Mouse (Mus musculus): ENCODE measurements around the gene Arhgef11. TPM values are rescaled to one million over a fixed set of nuclear protein-coding genes. Genes with fewer than 3 reads are reported as not detected.

Arhgef11 gene
- polyA plus RNA-seq, 1 experiment from 2014 or later = 18.0 TPM

DNA sequence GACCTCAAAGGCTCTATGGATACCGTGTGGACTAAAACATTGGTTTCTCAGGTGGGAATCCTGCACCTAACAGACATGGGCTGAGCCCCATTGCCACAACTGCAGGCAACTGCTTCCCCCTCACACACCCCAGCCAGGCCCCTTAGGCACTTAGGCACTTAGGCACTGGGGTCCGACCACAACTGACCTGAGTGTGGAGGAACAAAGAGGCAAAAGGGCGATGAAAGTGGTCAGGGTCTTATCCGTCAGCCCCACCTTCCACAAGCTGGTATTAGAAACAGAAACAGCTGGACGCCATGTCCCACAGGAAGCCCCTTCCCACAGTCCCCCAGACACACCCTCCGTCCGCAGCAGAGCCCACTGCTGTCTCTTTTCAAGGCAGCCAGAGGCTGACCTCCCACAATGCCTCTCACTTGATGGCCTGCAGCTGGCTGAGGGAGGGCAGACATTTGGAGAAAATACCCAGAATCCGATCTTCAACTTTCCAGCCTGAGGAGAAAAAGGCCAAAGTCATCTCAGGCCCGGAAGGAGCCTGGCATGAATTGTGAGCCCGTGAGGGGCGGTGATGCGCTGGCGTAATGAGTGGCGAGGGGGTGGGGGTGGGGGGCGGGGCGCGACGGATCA is 127.8 kb downstream of the Arhgef11 start:
- Histone ChIP-seq H3K4me3 (peak overlapping the region; percentile 21; the same call in 1 of the 2 replicates), H3K27ac (peak overlapping the region; percentile 70), H3K4me1 (peaks cover 19% of the 10 kb centered on the region), H3K27me3 (no peaks in the 10 kb centered on the region), H3K36me3 (no peaks in the 10 kb centered on the region; the same call in 1 of the 2 replicates), H3K9me3 (no peaks in the 10 kb centered on the region), H3K9ac (no peak overlapping the region; the same call in 1 of the 2 replicates), H3K4me2 (peak overlapping the region; percentile 50)
- ATAC-seq (ENCODE audit: borderline replicate concordance, extremely low read depth, low FRiP score, low TSS enrichment) = peak; percentile 74
- WGBS = 20% methylated on average over 18 of the region's 18 CpGs

- 0 out of 2 replicates have a peak, but pooled peaks have one; percentile 25 for ATAC-seq (ENCODE audit: borderline replicate concordance, extremely low read depth, low FRiP score, low TSS enrichment)
- no peaks in the 10 kb centered on the region for H3K9me3 ChIP-seq
- H3K27ac ChIP-seq = no peak within 1 kb of the TSS
- H3K4me1 ChIP-seq = peaks cover 19% of the 10 kb centered on the region
- H3K36me3 ChIP-seq = peaks cover 7% of the 10 kb centered on the region
- H3K9ac ChIP-seq = no peak within 1 kb of the TSS
- no peak within 1 kb of the TSS for H3K4me3 ChIP-seq
- 33% methylated on average over 13 of the region's 13 CpGs for WGBS
- H3K27me3 ChIP-seq = no peaks in the 10 kb centered on the region
- H3K4me2 ChIP-seq = no peak within 1 kb of the TSS
These were observed 131.1 kb downstream of the Arhgef11 start, which contains the start of gene Lrrc71 for GRCm38 (mm10) chr3:87748431-87748830. TSS of gene Lrrc71 (minus strand) at chr3:87748625.

GRCm38 (mm10) chr3:87749036-87749435 is 131.7 kb downstream of the Arhgef11 start:
- peaks cover 19% of the 10 kb centered on the region for H3K4me1 ChIP-seq
- H3K36me3 ChIP-seq = peaks cover 12% of the 10 kb centered on the region
- H3K27ac ChIP-seq = no peak overlapping the region
- no peak overlapping the region for H3K4me2 ChIP-seq
- no peak overlapping the region for H3K9ac ChIP-seq
- 15% methylated on average over 5 of the region's 5 CpGs for WGBS
- H3K9me3 ChIP-seq = no peaks in the 10 kb centered on the region
- H3K27me3 ChIP-seq = no peaks in the 10 kb centered on the region
- no peak; the same call in 1 of the 2 replicates for ATAC-seq (ENCODE audit: borderline replicate concordance, extremely low read depth, low FRiP score, low TSS enrichment)
- no peak overlapping the region for H3K4me3 ChIP-seq

- H3K9ac ChIP-seq = no peak overlapping the region
- no peaks in the 10 kb centered on the region for H3K9me3 ChIP-seq
- WGBS = 84% methylated on average over 12 of the region's 12 CpGs
- H3K27me3 ChIP-seq = no peaks in the 10 kb centered on the region
- no peak overlapping the region for H3K4me3 ChIP-seq
- H3K4me2 ChIP-seq = no peak overlapping the region
- no peak for ATAC-seq (ENCODE audit: borderline replicate concordance, extremely low read depth, low FRiP score, low TSS enrichment)
- H3K36me3 ChIP-seq = peaks cover 18% of the 10 kb centered on the region
- H3K27ac ChIP-seq = no peak overlapping the region
- H3K4me1 ChIP-seq = peaks cover 16% of the 10 kb centered on the region
These were observed 132.6 kb downstream of the Arhgef11 start for GRCm38 (mm10) chr3:87749977-87750376.

DNA sequence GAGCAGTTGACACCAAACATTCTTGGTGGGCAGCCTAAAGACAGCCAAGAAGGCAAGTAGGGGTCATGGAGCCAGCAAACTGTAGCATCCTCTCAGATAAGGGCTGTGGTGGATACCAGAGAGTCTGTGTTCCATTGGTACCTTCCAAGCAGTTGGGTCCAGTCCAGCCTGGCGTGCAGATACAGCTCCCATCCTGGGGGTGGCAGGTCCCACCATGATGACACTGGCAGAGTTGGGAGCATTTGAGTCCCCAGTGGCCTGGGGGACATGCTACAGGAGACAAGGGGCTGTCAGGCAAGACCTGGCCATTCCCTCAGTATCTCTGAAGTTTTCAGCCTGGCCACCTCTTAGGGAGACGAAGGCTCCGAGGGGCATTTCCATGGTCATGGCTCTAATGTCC is 135.2 kb downstream of the Arhgef11 start:
- Histone ChIP-seq H3K4me2 (no peak overlapping the region), H3K27ac (no peak overlapping the region)
- ATAC-seq (ENCODE audit: borderline replicate concordance, extremely low read depth, low FRiP score, low TSS enrichment) = no peak

GRCm38 (mm10) chr3:87753829-87754228 is 136.5 kb downstream of the Arhgef11 start:
- H3K27ac ChIP-seq = no peak overlapping the region
- H3K9ac ChIP-seq = no peak overlapping the region
- H3K27me3 ChIP-seq = no peaks in the 10 kb centered on the region
- WGBS = 87% methylated on average over 13 of the region's 13 CpGs
- no peaks in the 10 kb centered on the region for H3K9me3 ChIP-seq
- H3K4me3 ChIP-seq = no peak overlapping the region
- H3K4me1 ChIP-seq = peaks cover 7% of the 10 kb centered on the region; the same call in 1 of the 2 replicates
- peaks cover 21% of the 10 kb centered on the region for H3K36me3 ChIP-seq
- H3K4me2 ChIP-seq = no peak overlapping the region
- ATAC-seq (ENCODE audit: borderline replicate concordance, extremely low read depth, low FRiP score, low TSS enrichment) = no peak

More for the DNA sequence above, 135.2 kb downstream of the Arhgef11 start:
- H3K9me3 ChIP-seq = no peaks in the 10 kb centered on the region
- H3K9ac ChIP-seq = no peak overlapping the region
- 82% methylated on average over 3 of the region's 3 CpGs for WGBS
- H3K4me3 ChIP-seq = no peak overlapping the region
- H3K27me3 ChIP-seq = no peaks in the 10 kb centered on the region
- peaks cover 10% of the 10 kb centered on the region for H3K4me1 ChIP-seq
- peaks cover 18% of the 10 kb centered on the region for H3K36me3 ChIP-seq

- 7% methylated on average over 24 of the region's 24 CpGs for WGBS
- Histone ChIP-seq H3K4me2 (peak overlapping the region; percentile 47), H3K4me3 (peak overlapping the region; percentile 2; the same call in 1 of the 2 replicates), H3K27ac (no peak overlapping the region), H3K36me3 (peaks cover 27% of the 10 kb centered on the region), H3K4me1 (peaks cover 12% of the 10 kb centered on the region; the same call in 1 of the 2 replicates), H3K9ac (0 out of 2 replicates have a peak overlapping the region, but pooled peaks have one; percentile 16), H3K9me3 (no peaks in the 10 kb centered on the region), H3K27me3 (no peaks in the 10 kb centered on the region)
- ATAC-seq (ENCODE audit: borderline replicate concordance, extremely low read depth, low FRiP score, low TSS enrichment) = peak; percentile 78
These were observed 138.6 kb downstream of the Arhgef11 start for GRCm38 (mm10) chr3:87755964-87756363.

DNA sequence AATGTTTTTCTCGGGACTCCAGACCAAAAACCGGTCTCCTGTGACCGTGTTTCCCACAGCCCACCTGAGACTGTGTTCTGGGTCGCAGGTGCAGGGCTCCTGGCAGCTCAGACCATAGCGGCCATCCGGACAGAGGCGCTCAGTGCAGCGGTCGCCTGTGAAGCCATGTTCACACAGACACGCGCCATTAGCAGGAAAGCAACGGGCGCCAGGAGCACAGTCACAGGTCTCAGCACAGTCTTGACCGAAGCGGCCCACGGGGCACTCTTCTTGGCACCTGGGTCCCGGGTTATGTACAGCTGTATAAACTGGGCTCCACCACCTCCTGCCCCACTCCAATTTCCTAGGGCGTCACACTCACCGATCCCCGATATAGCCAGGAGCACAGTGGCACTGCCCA is 139.1 kb downstream of the Arhgef11 start:
- Histone ChIP-seq H3K36me3 (peaks cover 25% of the 10 kb centered on the region), H3K27ac (no peak overlapping the region), H3K4me1 (peaks cover 16% of the 10 kb centered on the region), H3K27me3 (no peaks in the 10 kb centered on the region), H3K4me2 (peak overlapping the region; percentile 47), H3K9ac (no peak overlapping the region), H3K4me3 (no peak overlapping the region), H3K9me3 (no peaks in the 10 kb centered on the region)
- 57% methylated on average over 20 of the region's 20 CpGs for WGBS
- no peak for ATAC-seq (ENCODE audit: borderline replicate concordance, extremely low read depth, low FRiP score, low TSS enrichment)

GRCm38 (mm10) chr3:87758641-87759040 is 141.3 kb downstream of the Arhgef11 start:
- Histone ChIP-seq H3K9ac (no peak overlapping the region), H3K4me2 (no peak overlapping the region), H3K9me3 (no peaks in the 10 kb centered on the region), H3K4me3 (no peak overlapping the region), H3K36me3 (peaks cover 19% of the 10 kb centered on the region), H3K4me1 (peaks cover 36% of the 10 kb centered on the region), H3K27me3 (no peaks in the 10 kb centered on the region), H3K27ac (no peak overlapping the region)
- 42% methylated on average over 4 of the region's 5 CpGs for WGBS
- no peak for ATAC-seq (ENCODE audit: borderline replicate concordance, extremely low read depth, low FRiP score, low TSS enrichment)

DNA sequence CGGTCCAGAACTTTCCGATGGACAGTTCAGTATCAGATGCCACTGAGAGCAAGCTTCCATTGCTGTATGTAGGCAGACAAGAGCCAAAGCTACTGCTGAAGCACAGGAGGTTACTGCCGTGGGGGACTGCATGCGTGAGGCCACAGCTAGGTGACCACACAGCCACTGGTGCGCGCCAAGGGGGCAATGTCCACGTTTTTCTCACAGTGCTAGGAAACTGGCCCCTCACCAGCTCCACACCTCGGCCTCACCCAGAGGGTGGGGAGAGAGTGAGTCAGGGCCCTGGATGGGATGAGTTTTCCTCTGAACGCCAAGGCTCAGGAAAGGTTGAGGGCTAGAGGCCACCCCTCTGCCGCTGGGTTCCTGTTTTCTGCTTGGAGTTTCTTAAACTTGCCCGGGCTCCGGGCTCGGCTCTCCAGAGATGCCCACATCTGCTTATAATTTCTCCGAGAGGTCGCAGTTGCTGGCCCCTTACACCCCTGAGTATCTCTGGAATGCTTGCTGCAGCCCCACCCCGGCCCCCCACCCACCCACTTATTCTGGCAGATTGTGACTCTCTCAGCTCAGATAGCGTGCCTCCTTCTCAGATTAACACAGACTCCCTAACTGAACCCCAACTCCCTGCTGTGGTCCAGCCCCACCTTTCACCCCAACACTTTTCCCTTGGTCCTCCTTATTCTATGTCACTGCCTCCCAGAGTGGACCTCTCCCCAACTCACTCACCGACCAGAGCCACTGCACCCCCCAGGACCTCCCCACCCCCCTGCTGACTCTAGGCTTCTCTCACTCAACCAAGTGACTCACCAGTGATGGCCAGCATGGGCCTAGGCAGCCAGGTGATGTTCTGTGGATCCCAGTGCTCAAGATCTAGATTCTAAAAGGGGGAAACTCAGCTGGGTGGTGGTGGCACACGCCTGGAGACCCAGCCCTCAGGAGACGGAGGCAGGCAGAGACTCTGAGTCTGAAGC is 144.3 kb downstream of the Arhgef11 start:
- Histone ChIP-seq H3K4me2 (no peak overlapping the region), H3K36me3 (peaks cover 9% of the 10 kb centered on the region; the same call in 1 of the 2 replicates), H3K27ac (no peak overlapping the region; the same call in 1 of the 2 replicates), H3K9me3 (no peaks in the 10 kb centered on the region), H3K4me1 (peaks cover 60% of the 10 kb centered on the region), H3K4me3 (no peak overlapping the region), H3K27me3 (no peaks in the 10 kb centered on the region), H3K9ac (0 out of 2 replicates have a peak overlapping the region, but pooled peaks have one; percentile 4)
- ATAC-seq (ENCODE audit: borderline replicate concordance, extremely low read depth, low FRiP score, low TSS enrichment) = no peak
- WGBS = 56% methylated on average over 20 of the region's 20 CpGs

DNA sequence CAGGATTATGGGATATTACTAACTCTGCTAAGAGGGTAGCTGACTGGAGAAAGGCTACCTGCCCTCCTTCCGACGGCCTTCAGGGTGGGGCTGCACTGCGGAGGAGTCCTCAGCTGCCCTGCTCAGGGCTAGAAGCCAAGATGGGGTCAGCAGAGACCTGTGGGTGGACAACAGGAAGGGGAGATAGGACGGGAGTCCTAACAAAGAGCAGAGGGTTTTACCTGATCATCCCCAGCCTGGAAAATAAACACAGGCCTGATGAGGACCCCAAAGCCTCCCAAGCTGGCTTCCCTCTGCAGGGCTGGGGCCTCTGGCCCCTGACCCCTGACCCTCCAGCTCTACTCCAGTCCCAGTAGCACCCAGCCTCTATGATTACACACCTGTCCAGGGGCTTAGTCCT is 145.8 kb downstream of the Arhgef11 start:
- ATAC-seq (ENCODE audit: borderline replicate concordance, extremely low read depth, low FRiP score, low TSS enrichment) = no peak
- WGBS = 18% methylated on average over 4 of the region's 4 CpGs
- Histone ChIP-seq H3K4me2 (peak overlapping the region; percentile 54), H3K4me1 (peaks cover 74% of the 10 kb centered on the region), H3K27me3 (no peaks in the 10 kb centered on the region), H3K4me3 (peak overlapping the region; percentile 24), H3K36me3 (peaks cover 6% of the 10 kb centered on the region; the same call in 1 of the 2 replicates), H3K27ac (peak overlapping the region; percentile 96), H3K9me3 (no peaks in the 10 kb centered on the region), H3K9ac (peak overlapping the region; percentile 38)

All from lung, embryonic 15.5 days (tissue).